Mouse (Mus musculus): ENCODE measurements around the gene Pip5k1c. TPM values are rescaled to one million over a fixed set of nuclear protein-coding genes. Genes with fewer than 3 reads are reported as not detected.

Gene Pip5k1c
- polyA plus RNA-seq (2014; fragmentation: Illumina TruSeq; extraction: RNeasy Lipid Tissue Mini Kit (QIAGEN cat#74804); ENCODE audit: low read depth, low replicate concordance), result 2.7 TPM

DNA sequence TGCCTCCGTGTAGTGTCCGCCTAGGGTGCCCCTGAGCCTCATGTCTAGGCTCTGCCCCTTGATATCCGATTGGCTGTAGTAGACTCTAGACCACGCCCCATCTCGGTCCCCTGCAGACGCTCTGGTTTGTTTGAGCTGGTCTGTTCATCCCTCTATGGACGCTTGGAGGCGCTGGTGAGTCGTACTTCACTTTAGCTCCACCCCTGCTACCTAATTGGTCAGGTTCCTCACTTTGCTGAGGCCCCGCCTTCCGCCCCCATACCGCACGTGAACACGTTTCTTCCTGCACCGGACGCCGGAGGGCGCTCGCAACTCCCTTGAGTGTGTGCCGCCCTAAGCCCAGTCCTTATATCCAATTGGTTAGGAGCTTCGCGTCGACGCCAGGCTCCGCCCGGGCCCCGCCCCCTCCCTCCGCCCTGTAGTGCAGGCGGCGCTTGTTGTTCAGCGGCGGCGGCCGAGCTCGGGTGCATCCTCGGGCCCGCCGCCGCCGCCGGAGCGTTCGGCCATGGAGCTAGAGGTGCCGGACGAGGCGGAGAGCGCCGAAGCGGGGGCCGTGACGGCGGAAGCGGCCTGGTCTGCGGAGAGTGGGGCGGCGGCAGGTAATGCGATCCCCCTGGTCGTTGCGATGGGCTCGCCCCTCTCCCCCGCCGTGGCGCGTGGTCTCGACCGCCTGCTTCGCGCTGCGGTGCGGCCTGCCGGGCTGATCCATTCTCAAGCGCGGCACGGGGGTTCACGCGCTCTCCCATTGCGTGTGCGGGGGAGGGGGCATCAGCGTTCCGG lies at the start of gene Pip5k1c:
Pip5k1c (plus strand) TSS at position 410 of the 780 bp plus-strand sequence.

DNA sequence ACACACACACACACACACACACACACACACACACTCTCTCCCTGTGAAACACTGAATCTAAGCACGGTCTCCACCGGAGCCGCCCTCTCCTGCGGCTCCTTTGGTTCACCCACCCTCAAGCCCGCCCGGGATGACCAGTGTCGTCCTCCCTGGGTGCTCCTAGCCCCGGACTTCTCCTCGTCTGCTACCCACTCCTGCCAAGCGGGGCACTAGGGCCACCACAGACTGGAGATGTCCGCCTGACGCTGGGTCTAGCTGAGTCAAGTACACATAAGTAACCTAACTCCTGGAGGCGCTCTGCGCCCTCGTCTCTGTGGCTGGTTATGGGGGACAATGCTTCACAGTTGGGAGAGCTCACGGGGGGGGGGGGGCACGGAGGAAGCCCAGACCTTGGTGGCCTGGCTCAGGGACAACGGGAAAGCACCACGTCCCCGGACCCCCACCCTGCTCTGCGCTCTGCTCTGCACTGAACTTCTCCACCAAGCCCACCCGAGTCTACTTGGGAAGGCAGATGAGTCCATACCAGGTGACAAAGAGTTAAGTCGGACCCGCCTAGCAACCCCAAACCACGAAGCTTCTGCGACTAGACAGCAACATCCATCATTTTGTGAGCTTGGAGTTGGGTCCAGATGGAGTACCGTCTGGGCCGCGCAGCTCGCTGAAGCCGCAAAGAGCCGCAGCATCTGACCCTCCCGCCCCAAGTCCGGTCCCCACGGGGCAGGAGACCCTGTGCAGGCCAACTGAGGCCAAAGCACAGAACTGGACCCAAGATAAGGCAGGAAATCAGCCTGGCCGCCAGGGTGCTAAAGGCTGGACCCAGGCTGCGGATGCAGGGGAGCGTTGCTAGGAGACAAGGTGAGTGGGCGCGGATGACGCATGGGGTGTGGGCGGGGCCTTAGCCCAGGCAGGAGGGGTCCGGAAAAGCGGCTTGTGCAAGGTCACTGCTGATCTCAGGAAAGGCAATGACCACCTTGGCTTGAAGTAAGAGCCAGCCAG lies 40.0 kb upstream of the Pip5k1c start, which contains the start of gene Matk:
Matk (plus strand) TSS at position 512 of the 996 bp plus-strand sequence.

DNA sequence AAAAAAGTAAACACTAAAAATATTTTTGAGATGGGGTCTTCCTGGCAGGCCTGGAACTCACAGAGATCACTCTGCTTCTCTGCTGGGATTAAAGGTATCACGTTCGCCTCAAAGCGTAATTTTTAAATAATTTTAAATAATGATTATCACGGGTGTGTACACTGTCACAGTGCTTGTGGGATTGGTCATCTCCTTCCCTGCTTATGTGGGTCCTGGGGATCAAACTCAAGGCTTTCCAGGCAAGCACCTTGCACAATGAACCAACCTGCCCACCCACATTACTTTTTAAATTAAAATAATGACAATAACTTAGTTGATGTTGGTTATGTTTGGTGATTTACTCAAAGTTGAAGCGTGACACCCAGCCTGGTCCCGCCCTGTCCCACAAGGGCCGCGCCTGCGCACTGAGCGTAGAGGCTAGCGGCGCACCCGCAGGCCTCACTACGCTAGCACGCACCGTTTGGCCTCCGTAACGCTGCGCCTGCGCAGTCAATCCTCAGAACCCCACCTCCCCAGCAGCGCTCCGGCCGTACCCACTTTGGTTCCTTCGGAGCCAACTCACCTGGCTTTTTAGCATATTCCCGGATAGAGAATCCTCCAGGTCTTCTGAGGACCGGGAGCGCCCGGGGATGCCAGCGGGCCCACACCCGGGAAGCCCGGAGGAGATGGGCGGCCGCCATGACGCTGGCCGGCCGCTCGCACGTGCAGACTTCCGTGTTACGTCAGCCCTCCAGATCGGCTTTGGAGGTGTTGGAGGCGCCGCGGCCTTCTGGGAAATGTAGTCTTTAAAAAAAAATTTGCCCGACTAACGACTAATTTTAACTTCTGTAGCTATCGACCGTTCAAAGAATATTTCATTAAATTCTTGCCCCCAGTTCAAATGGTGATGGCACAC lies 26.3 kb upstream of the Pip5k1c start, which contains the start of the genes Mrpl54 and Apba3:
Mrpl54 (minus strand) TSS at position 724 of the 895 bp plus-strand sequence.
Apba3 (plus strand) TSS at position 750 of the 895 bp plus-strand sequence.

DNA sequence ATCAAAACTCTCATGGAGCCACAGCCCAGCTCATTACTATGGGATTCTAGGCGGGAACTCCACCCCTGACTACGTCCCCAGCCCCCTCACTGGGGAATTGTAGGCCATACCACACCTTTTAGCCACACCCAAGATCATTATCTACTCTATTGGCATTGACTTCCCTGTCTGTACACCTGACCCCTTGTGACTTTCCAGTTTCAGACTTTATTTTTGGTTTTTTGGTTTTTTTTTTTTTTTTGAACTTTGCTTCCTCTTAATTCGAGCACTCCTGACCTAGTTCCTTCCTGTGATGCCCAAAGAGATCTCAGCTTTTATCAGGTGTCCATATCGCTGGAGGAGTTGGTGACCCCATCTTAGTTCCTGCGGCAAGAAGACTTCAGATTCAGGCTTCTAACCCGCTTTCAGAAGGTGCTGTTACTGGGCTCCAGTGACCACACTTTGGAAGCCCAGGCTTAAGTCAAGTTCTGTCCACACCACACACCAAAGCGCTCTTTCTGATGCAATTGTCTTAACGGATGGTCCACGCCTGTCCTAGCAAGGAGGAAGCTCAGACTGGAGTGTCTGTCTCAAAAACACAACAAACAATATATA lies 1.2 kb upstream of the Pip5k1c start, which contains the start of gene Tjp3:
Tjp3 (minus strand) TSS at position 71 of the 594 bp plus-strand sequence.

DNA sequence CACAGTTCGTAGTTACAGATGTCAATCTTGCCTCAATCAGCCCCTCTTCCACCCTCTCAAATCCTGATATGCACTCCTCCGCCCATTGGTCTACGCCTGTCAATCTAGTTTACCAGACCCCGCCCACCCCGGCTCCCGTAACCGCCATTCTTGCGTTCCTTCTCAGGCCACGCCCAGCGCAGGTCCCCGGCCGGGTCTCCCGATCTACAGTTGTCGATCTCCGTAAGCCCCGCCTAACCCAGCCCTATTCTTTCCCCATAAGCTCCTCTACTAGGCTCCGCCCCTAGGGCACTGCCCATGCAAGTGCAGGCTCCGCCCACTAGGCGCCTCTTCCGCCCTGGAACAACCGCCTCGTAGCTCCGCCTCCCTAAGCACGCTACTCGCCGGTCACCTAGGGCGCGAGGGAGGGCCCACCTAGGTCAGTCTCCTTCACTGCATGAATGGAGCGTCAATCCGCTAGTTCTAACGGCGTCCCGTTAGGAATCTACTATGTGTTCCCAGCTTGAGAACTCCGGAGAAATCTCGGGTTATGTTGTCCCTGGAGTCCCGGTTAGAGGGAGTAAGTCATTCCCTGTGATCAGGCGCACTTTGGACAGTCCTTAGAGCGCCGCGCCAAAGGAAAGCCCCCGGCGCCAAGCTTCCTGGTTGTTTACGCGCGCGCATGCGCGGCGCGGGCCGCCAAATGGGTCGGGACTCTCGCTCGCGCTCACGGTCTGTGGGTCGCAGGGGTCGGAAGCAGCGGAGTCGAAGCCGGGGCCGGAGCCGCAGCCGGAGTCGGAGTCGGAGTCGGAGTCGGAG lies 28.0 kb downstream of the Pip5k1c start, which contains the start of gene Cactin:
Cactin (plus strand) TSS at position 554 of the 798 bp plus-strand sequence.

DNA sequence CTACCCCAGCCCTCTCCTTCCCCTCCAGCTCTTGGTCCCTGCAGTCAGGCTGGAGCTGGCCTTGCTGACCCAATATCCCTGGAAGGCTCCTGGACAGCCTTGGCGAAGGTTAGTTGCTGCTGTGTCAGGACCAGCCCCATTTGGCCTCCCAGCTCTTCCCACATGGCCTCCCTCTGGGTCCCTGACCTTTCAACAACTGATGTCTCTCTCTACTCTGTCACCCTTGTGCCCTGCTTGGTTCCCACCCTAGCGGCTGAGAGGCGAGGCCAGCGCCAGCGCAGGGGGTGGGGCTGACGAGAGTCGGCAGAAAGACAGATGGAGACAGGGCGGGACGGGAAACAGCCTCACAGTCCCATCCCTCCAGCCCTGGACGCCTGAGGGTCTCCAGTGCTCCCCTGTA lies 35.6 kb downstream of the Pip5k1c start, which contains the start of gene Tbxa2r:
Tbxa2r (plus strand) TSS at position 346 of the 400 bp plus-strand sequence.

DNA sequence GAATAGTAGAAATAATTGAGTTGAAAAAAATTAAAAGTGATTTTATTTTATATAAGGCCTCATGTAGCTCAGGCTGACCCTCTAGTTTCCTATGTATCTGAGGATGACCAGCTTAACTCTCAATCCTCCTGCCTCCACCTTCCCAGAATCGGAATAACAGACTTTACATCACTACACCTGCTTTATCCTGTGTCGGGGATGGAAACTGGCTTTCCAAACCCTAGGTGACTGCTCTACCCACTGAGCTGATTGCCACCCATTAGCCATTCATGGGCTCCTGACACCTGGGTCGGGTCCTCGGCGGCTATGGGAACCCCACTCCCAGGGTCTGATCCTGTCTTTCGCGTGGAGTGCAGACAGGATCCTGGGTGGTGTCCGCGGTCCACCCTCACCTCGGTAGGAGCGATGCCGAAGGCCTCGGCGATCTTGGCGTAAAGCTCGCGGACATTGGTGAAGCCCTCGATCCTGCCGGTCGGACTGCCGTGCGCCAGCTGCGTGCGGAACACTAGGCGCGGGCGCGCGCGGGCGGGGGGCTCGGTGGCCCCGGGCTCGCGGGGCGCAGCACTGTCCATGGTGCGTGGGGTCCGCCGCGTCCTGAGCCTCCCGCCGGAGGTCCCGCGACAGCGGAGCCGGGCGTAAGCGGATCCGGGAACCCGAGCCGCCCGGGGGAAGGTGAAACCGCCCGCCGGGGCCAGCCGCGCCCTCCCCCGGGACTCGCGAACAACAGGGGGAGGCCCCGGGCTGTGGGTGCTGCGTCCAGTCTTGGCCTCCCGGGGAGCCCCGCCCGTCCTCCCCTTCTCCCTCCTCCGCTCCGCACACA lies 50.1 kb downstream of the Pip5k1c start, which contains the start of gene Gipc3:
Gipc3 (minus strand) TSS at position 581 of the 820 bp plus-strand sequence.

DNA sequence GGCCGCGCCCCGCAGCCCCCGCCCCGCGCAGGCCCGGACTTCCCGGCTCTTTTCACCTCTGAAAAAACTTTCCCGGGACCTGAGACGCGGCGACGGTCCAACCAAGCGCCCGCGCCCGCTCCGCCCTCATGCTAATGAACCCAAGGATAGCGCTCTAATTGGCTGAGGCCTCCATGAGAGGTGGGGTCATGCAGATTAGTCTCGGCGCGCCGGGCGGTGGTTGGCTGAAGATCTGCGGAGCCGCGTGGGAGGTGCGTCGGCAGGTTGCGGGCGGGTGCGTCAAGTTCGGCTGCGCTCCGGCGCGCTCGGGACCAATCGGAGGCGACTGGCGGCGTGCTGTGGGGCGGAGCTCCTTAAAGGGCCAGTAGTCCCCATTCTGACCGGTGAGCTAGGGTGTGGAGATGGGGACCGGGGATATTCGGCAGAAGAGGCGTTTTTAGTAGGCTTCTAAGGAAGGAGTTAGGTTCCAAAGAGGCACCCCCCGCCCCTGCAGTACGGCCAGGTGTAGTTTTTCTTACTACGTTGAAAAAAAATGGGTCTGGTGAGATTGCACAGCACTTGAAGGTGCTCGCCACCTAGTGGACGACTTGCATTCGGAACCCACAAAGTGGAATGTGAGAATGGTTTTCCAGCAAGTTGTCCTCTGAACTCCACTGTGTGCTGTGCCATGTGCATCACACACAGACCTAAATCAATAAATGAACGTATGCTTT lies 57.7 kb downstream of the Pip5k1c start, which contains the start of gene Hmg20b:
Hmg20b (minus strand) TSS at position 130 of the 713 bp plus-strand sequence.

DNA sequence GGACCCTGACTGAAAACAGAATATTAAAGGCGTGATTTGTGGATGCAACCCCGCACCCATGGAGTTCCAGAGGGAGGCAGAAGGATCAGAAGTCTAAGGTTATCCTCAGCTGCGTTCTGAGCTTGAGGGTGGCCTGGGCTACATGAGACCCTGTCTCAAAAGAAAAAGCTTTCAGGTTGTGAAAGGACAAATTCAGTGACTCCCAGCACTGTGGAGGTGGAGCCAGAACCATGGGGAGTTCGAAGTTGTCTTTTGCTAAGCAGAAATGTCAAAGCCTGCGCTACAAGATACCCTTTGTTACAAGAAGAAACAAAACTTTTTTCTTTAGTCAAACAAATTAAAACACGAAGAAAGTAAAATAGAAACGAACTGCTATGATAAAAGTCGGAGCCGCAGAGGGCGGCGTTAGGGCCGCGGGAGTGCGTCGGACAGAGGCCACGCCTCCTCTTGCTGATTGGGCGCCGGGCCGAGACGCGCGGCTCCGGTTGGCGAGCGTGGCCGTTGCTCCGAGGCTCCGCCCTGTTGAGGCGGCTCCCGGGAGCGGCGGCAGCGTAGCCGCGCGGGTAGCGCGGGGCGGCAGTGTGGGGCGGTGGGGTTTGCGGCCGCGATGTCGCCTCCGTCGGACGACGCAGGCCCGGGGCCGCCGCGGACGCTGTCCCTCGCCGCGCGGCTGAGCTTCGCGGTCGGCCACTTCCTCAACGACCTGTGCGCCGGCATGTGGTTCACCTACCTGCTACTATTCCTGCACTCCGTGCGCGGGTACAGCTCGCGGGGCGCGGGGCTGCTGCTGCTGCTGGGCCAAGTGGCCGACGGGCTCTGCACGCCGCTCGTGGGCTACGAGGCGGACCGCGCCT lies 64.5 kb downstream of the Pip5k1c start, which contains the start of gene Mfsd12:
Mfsd12 (plus strand) TSS at position 501 of the 854 bp plus-strand sequence.

DNA sequence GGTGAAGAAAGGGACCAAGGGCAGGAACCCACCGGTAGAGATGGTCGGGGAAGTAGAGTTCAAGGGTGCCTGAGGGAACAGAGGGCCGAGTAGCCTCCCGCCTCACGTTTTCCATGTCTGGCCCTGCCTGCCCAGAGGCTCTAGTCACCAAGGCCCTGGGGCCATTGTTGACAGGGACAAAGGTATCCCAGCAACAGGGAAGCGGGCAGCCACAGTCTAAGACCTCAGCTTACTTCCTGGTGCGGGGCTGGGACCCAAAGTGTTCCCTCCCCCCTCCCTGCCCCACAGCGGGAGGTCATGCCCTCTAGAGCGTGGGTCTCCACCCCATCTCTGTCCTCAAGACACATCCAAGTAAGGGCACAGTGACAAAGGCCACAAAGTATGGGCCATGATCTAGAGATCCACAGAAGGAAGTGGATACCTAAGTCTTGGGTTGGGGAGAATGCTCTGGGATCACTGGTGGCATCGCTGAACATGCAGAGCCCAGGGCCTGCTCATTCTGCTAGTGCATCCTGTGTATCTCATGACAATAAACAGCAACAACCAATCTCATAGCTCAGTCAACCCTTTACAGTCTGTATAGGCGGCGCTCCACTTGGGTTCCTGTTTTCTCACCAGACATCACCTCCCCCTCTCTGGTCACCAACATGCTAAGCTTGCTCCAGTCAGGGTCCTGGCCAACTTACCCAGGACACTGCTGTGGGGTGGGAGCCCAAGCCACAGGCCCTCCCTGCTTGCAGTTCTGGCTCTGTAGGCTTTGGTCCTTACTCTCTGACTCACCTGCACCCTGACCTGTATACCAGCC lies 73.1 kb downstream of the Pip5k1c start, which contains the start of gene 4930404N11Rik:
4930404N11Rik (minus strand) TSS at position 145 of the 805 bp plus-strand sequence.

Other genes starting within 250 kb of the Pip5k1c start
- 2.3 TPM for gene Sgta, start 232.8 kb upstream of the Pip5k1c start, polyA plus RNA-seq (2014; fragmentation: Illumina TruSeq; extraction: RNeasy Lipid Tissue Mini Kit (QIAGEN cat#74804); ENCODE audit: low read depth, low replicate concordance)
- not detected for gene Thop1, start 222.9 kb upstream of the Pip5k1c start, polyA plus RNA-seq (2014; fragmentation: Illumina TruSeq; extraction: RNeasy Lipid Tissue Mini Kit (QIAGEN cat#74804); ENCODE audit: low read depth, low replicate concordance)
- not detected for gene Creb3l3, start 194.1 kb upstream of the Pip5k1c start, polyA plus RNA-seq (2014; fragmentation: Illumina TruSeq; extraction: RNeasy Lipid Tissue Mini Kit (QIAGEN cat#74804); ENCODE audit: low read depth, low replicate concordance)
- gene Map2k2, start 187.0 kb upstream of the Pip5k1c start, polyA plus RNA-seq (2014; fragmentation: Illumina TruSeq; extraction: RNeasy Lipid Tissue Mini Kit (QIAGEN cat#74804); ENCODE audit: low read depth, low replicate concordance), result 3.4 TPM
- gene Zbtb7a, start 157.7 kb upstream of the Pip5k1c start, polyA plus RNA-seq (2014; fragmentation: Illumina TruSeq; extraction: RNeasy Lipid Tissue Mini Kit (QIAGEN cat#74804); ENCODE audit: low read depth, low replicate concordance), result 28.7 TPM
- gene Pias4, start 125.0 kb upstream of the Pip5k1c start, polyA plus RNA-seq (2014; fragmentation: Illumina TruSeq; extraction: RNeasy Lipid Tissue Mini Kit (QIAGEN cat#74804); ENCODE audit: low read depth, low replicate concordance), result not detected
- 13.2 TPM for gene Eef2, start 116.3 kb upstream of the Pip5k1c start, polyA plus RNA-seq (2014; fragmentation: Illumina TruSeq; extraction: RNeasy Lipid Tissue Mini Kit (QIAGEN cat#74804); ENCODE audit: low read depth, low replicate concordance)
- not detected for gene Dapk3, start 110.0 kb upstream of the Pip5k1c start, polyA plus RNA-seq (2014; fragmentation: Illumina TruSeq; extraction: RNeasy Lipid Tissue Mini Kit (QIAGEN cat#74804); ENCODE audit: low read depth, low replicate concordance)
- gene 4930442H23Rik, start 109.1 kb upstream of the Pip5k1c start, polyA plus RNA-seq (2014; fragmentation: Illumina TruSeq; extraction: RNeasy Lipid Tissue Mini Kit (QIAGEN cat#74804); ENCODE audit: low read depth, low replicate concordance), result not detected
- not detected for gene Nmrk2, start 90.9 kb upstream of the Pip5k1c start, polyA plus RNA-seq (2014; fragmentation: Illumina TruSeq; extraction: RNeasy Lipid Tissue Mini Kit (QIAGEN cat#74804); ENCODE audit: low read depth, low replicate concordance)
- gene Atcay, start 62.1 kb upstream of the Pip5k1c start, polyA plus RNA-seq (2014; fragmentation: Illumina TruSeq; extraction: RNeasy Lipid Tissue Mini Kit (QIAGEN cat#74804); ENCODE audit: low read depth, low replicate concordance), result 0.41 TPM
- gene Zfr2, start 59.8 kb upstream of the Pip5k1c start, polyA plus RNA-seq (2014; fragmentation: Illumina TruSeq; extraction: RNeasy Lipid Tissue Mini Kit (QIAGEN cat#74804); ENCODE audit: low read depth, low replicate concordance), result 1.2 TPM
- not detected for gene Matk, start 40.0 kb upstream of the Pip5k1c start, polyA plus RNA-seq (2014; fragmentation: Illumina TruSeq; extraction: RNeasy Lipid Tissue Mini Kit (QIAGEN cat#74804); ENCODE audit: low read depth, low replicate concordance)
- gene Mrpl54, start 26.0 kb upstream of the Pip5k1c start, polyA plus RNA-seq (2014; fragmentation: Illumina TruSeq; extraction: RNeasy Lipid Tissue Mini Kit (QIAGEN cat#74804); ENCODE audit: low read depth, low replicate concordance), result 2.1 TPM
- 0.93 TPM for gene Apba3, start 26.0 kb upstream of the Pip5k1c start, polyA plus RNA-seq (2014; fragmentation: Illumina TruSeq; extraction: RNeasy Lipid Tissue Mini Kit (QIAGEN cat#74804); ENCODE audit: low read depth, low replicate concordance)
- not detected for gene Tjp3, start 1.4 kb upstream of the Pip5k1c start, polyA plus RNA-seq (2014; fragmentation: Illumina TruSeq; extraction: RNeasy Lipid Tissue Mini Kit (QIAGEN cat#74804); ENCODE audit: low read depth, low replicate concordance)
- gene Cactin, start 28.1 kb downstream of the Pip5k1c start, polyA plus RNA-seq (2014; fragmentation: Illumina TruSeq; extraction: RNeasy Lipid Tissue Mini Kit (QIAGEN cat#74804); ENCODE audit: low read depth, low replicate concordance), result 1.1 TPM
- gene Tbxa2r, start 35.8 kb downstream of the Pip5k1c start, polyA plus RNA-seq (2014; fragmentation: Illumina TruSeq; extraction: RNeasy Lipid Tissue Mini Kit (QIAGEN cat#74804); ENCODE audit: low read depth, low replicate concordance), result not detected
- not detected for gene Gipc3, start 50.3 kb downstream of the Pip5k1c start, polyA plus RNA-seq (2014; fragmentation: Illumina TruSeq; extraction: RNeasy Lipid Tissue Mini Kit (QIAGEN cat#74804); ENCODE audit: low read depth, low replicate concordance)
- 7.1 TPM for gene Hmg20b, start 57.5 kb downstream of the Pip5k1c start, polyA plus RNA-seq (2014; fragmentation: Illumina TruSeq; extraction: RNeasy Lipid Tissue Mini Kit (QIAGEN cat#74804); ENCODE audit: low read depth, low replicate concordance)
- 0.23 TPM for gene Mfsd12, start 64.5 kb downstream of the Pip5k1c start, polyA plus RNA-seq (2014; fragmentation: Illumina TruSeq; extraction: RNeasy Lipid Tissue Mini Kit (QIAGEN cat#74804); ENCODE audit: low read depth, low replicate concordance)
- not detected for gene 4930404N11Rik, start 72.9 kb downstream of the Pip5k1c start, polyA plus RNA-seq (2014; fragmentation: Illumina TruSeq; extraction: RNeasy Lipid Tissue Mini Kit (QIAGEN cat#74804); ENCODE audit: low read depth, low replicate concordance)
- gene Fzr1, start 85.6 kb downstream of the Pip5k1c start, polyA plus RNA-seq (2014; fragmentation: Illumina TruSeq; extraction: RNeasy Lipid Tissue Mini Kit (QIAGEN cat#74804); ENCODE audit: low read depth, low replicate concordance), result 0.35 TPM
- gene Dohh, start 91.5 kb downstream of the Pip5k1c start, polyA plus RNA-seq (2014; fragmentation: Illumina TruSeq; extraction: RNeasy Lipid Tissue Mini Kit (QIAGEN cat#74804); ENCODE audit: low read depth, low replicate concordance), result not detected
- not detected for gene Gm48551, start 91.5 kb downstream of the Pip5k1c start, polyA plus RNA-seq (2014; fragmentation: Illumina TruSeq; extraction: RNeasy Lipid Tissue Mini Kit (QIAGEN cat#74804); ENCODE audit: low read depth, low replicate concordance)
- not detected for gene Gm48552, start 96.0 kb downstream of the Pip5k1c start, polyA plus RNA-seq (2014; fragmentation: Illumina TruSeq; extraction: RNeasy Lipid Tissue Mini Kit (QIAGEN cat#74804); ENCODE audit: low read depth, low replicate concordance)
- gene Smim24, start 100.1 kb downstream of the Pip5k1c start, polyA plus RNA-seq (2014; fragmentation: Illumina TruSeq; extraction: RNeasy Lipid Tissue Mini Kit (QIAGEN cat#74804); ENCODE audit: low read depth, low replicate concordance), result not detected
- 16.6 TPM for gene Nfic, start 162.7 kb downstream of the Pip5k1c start, polyA plus RNA-seq (2014; fragmentation: Illumina TruSeq; extraction: RNeasy Lipid Tissue Mini Kit (QIAGEN cat#74804); ENCODE audit: low read depth, low replicate concordance)
- 0.23 TPM for gene Celf5, start 189.7 kb downstream of the Pip5k1c start, polyA plus RNA-seq (2014; fragmentation: Illumina TruSeq; extraction: RNeasy Lipid Tissue Mini Kit (QIAGEN cat#74804); ENCODE audit: low read depth, low replicate concordance)
- gene Ncln, start 203.4 kb downstream of the Pip5k1c start, polyA plus RNA-seq (2014; fragmentation: Illumina TruSeq; extraction: RNeasy Lipid Tissue Mini Kit (QIAGEN cat#74804); ENCODE audit: low read depth, low replicate concordance), result not detected
- not detected for gene S1pr4, start 207.2 kb downstream of the Pip5k1c start, polyA plus RNA-seq (2014; fragmentation: Illumina TruSeq; extraction: RNeasy Lipid Tissue Mini Kit (QIAGEN cat#74804); ENCODE audit: low read depth, low replicate concordance)
- not detected for gene Gna15, start 231.3 kb downstream of the Pip5k1c start, polyA plus RNA-seq (2014; fragmentation: Illumina TruSeq; extraction: RNeasy Lipid Tissue Mini Kit (QIAGEN cat#74804); ENCODE audit: low read depth, low replicate concordance)

Data from adrenal gland, adult 10 weeks (tissue).